Mouse (Mus musculus) thymus, adult 2 months (tissue): ENCODE data around the gene Carns1. TPM values are rescaled to one million over a fixed set of nuclear protein-coding genes. Genes with fewer than 3 reads are reported as not detected.

Experiments
- DNase-seq: peaks from one replicate; pipeline ENCODE4 v3.0.0; 2021
- H3K27ac ChIP-seq: fragments of 200-500 bp; 2 replicates; pipeline ENCODE4 v1.5.1; 2012; ENCODE audit warnings: low read length, control low read depth; ENCODE audit not compliant: control insufficient read depth, insufficient read depth
- H3K27me3 ChIP-seq: fragments of 200-500 bp; 2 replicates; pipeline ENCODE4 v1.6.1; 2012; ENCODE audit warnings: mild to moderate bottlenecking, low read length, moderate library complexity, mixed read lengths; ENCODE audit not compliant: control insufficient read depth, insufficient read depth
- H3K36me3 ChIP-seq: fragments of 200-500 bp; 2 replicates; pipeline ENCODE4 v1.6.1; 2012; ENCODE audit warnings: mild to moderate bottlenecking, low read length, moderate library complexity; ENCODE audit not compliant: control insufficient read depth, insufficient read depth
- H3K4me1 ChIP-seq: fragments of 200-500 bp; replicated peaks from 2 replicates; pipeline ENCODE4 v1.6.1; 2012; ENCODE audit warnings: low read length; ENCODE audit not compliant: control insufficient read depth, insufficient read depth
- H3K4me3 ChIP-seq: fragments of 200-500 bp; 2 replicates; pipeline ENCODE4 v1.5.1; 2012; ENCODE audit warnings: mild to moderate bottlenecking, low read length, control low read depth, moderate library complexity; ENCODE audit not compliant: control insufficient read depth, insufficient read depth
- CTCF ChIP-seq: fragments of 200-500 bp; IDR thresholded peaks from 2 replicates; pipeline ENCODE4 v1.5.1; 2012; ENCODE audit warnings: mild to moderate bottlenecking, control low read depth, low read length, moderate library complexity, borderline replicate concordance; ENCODE audit not compliant: control insufficient read depth, poor library complexity, insufficient read depth; ENCODE audit errors: extremely low read depth
- POLR2A ChIP-seq: fragments of 200-500 bp; IDR thresholded peaks from 2 replicates; pipeline ENCODE4 v1.6.1; 2012; ENCODE audit warnings: mild to moderate bottlenecking, low read length, control low read depth, moderate library complexity; ENCODE audit not compliant: control insufficient read depth, poor library complexity, insufficient read depth; ENCODE audit errors: extremely low read depth
- whole genome bisulfite sequencing: fragments of 180-500 bp; shearing (Covaris S2); methylation state at CpG from one replicate; pipeline ENCODE4 v1.1.7; 2018; 5-methylcytosine and 5-hydroxymethylcytosine counted together
- polyA plus RNA-seq: library from polyadenylated mRNA; depleted of rRNA; stranded (reverse); fragments of >200 nt; gene quantifications from 2 replicates; pipeline ENCODE4 v1.2.3, GENCODE M21; 2012

The Carns1 gene
- polyA plus RNA-seq, 1 experiment: 95.5 TPM

DNA sequence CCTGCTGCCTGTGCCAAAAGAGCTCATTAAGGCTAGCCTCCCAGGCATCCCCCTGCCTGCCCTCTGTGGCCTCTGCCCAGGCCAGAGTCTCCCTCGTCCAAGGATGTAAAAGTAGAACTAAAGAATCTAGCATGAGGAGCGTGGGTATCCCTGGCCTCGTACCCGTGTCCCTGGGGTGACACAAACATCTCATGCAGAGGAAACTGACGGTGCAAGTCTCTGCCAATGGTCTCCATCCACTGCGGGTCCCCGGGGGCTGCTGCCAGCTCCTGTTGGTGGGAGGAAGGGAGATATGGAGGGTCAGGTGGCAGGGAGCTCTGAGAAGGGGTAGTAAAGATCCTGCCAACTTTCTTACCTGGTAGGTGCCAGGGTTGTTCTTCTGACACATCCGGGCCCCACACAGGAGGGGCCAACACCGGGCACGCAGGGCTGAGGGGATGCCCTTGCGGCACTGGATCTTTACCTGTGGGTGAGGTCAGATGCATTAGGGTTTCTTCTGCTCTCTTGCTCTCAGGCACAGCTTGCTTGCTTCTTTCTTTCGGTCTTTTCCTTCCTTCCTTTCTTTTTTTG is 13.9 kb upstream of the Carns1 start:
- 11% methylated on average over 12 of the region's 12 CpGs for WGBS
- Histone ChIP-seq H3K4me1 (peaks cover 66% of the 10 kb centered on the region), H3K4me3 (peak overlapping the region; percentile 96), H3K27ac (peak overlapping the region; percentile 30), H3K36me3 (peaks cover 24% of the 10 kb centered on the region), H3K27me3 (no peaks in the 10 kb centered on the region)
- no peak for DNase-seq
- TF ChIP-seq CTCF: no peak
- 0 out of 2 replicates have a peak, but pooled peaks have one; percentile 19 for TF ChIP-seq POLR2A

DNA sequence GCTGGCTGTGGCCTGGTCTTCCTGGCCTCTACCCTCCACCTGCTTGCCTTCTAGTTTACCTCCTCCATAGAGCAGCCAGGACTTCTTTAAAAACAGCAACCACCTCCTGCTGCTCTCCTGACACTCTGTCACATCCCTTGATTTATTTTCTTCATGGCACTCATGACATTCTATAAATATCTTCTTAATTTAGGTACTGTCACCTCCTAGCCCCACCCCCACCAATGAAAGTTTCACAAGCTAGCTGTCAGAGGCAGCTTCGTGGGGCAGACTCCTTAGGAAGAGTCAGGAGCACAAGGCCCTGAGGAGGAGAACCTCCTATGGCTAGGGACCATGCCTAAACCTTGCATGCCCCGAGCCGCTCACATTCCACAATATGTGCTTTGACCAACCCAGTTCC is 12.0 kb upstream of the Carns1 start:
- H3K27me3 ChIP-seq: no peaks in the 10 kb centered on the region
- peaks cover 63% of the 10 kb centered on the region for H3K4me1 ChIP-seq
- TF ChIP-seq POLR2A (no peak), CTCF (no peak)
- peaks cover 36% of the 10 kb centered on the region for H3K36me3 ChIP-seq
- peak overlapping the region; percentile 98 for H3K27ac ChIP-seq
- DNase-seq: no peak
- 16% methylated on average over 3 of the region's 3 CpGs for WGBS
- H3K4me3 ChIP-seq: peak overlapping the region; percentile 42

DNA sequence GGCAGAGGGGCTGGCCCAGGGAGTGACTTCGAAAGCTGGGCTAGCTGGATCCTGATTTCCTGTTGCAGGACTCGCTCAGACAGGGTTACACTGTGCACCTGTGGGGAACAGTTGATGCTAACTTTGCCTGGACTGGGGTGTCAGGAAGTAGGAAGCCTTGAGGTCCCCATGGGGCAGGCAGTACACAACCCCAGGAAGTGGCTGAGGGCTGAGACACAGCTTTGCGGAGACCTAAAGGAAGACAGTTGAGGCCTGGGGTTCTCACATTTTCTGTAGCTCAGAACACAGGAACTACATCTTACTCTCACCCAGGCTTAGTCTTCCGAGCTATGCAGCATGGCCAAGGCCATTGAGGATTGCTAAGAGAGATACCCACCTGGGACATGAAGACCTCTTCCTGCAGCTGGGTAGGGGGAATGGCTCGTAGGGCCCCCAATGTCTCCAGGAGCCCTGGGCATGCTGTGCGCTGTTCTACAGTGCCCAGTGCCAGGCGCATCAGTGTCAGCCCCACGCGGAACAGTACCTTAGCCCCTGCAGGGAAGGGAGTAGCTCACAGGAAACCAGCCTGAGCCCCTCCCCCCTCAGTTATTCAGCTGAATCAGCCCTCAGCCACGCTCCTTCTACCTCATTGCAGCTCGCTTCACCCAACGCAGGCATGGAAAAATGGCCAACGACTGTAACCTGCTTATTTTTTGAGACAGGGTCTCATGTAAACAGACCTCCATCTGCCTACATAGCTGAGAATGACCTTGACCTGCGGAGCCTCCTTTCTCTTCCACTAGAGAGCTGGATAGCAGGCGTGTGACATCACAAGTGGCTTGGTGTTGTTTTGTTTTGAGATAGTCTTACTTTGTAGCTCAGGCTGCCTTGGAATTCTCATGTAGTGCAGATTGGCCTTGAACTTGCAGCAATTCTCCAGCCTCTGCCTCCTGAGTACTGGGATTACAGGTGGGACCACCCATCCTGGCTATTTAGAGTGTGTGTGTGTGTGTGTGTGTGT is 10.0 kb upstream of the Carns1 start:
- peak; percentile 87 for DNase-seq
- H3K27ac ChIP-seq: peak overlapping the region; percentile 98
- no peaks in the 10 kb centered on the region for H3K27me3 ChIP-seq
- TF ChIP-seq POLR2A (peak; percentile 17; the same call in 1 of the 2 replicates), CTCF (no peak)
- H3K36me3 ChIP-seq: peaks cover 45% of the 10 kb centered on the region
- H3K4me1 ChIP-seq: peaks cover 67% of the 10 kb centered on the region
- H3K4me3 ChIP-seq: peak overlapping the region; percentile 23
- 6% methylated on average over 15 of the region's 15 CpGs for WGBS

DNA sequence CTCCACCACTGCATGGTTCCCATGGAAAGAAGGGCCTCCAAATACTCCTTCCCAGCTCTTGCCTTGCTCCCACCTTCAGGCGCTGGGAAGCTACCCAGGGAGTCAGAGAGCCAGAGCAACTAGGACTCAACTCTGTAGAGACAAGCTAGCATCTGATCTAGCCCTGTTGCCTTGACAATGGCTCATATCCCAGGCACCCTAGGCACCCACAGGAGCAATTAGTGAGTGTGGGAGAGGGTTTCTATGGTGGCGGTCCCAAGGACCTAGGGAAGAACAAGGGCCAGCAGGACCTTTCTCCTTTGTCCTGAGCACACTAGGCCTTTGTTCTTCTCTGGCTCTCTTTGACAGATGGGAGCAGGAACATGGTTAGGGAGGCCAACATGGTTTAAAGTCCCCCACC is 8.4 kb upstream of the Carns1 start:
- TF ChIP-seq POLR2A: no peak
- TF ChIP-seq CTCF: no peak
- DNase-seq: no peak
- Histone ChIP-seq H3K27ac (peak overlapping the region; percentile 98; the same call in 1 of the 2 replicates), H3K4me1 (peaks cover 56% of the 10 kb centered on the region), H3K36me3 (peaks cover 51% of the 10 kb centered on the region), H3K27me3 (no peaks in the 10 kb centered on the region), H3K4me3 (no peak overlapping the region)
- WGBS: 100% methylated on average over 2 of the region's 2 CpGs

DNA sequence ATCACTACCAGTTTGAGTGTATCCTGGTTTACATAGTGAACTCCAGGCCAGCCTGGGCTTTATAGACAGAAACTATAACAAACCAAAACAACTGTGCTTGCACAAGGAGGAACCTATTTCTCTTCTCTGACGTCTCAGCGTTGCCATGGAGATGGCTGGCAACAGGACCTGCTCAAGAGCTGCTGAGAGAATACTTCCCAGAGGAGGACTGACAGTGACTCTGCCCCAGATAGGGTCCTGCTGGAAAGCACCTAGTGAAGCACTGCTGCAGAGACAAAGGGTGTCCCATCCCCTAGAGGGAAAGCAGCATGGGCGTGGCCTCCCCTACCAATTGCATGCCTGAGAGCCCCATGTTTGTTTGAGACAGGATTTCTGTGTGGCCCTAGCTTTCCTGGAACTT is 6.6 kb upstream of the Carns1 start:
- Histone ChIP-seq H3K36me3 (peaks cover 45% of the 10 kb centered on the region), H3K27me3 (no peaks in the 10 kb centered on the region), H3K4me3 (no peak overlapping the region), H3K27ac (no peak overlapping the region), H3K4me1 (peaks cover 39% of the 10 kb centered on the region)
- no peak for DNase-seq
- WGBS: 63% methylated on average over 3 of the region's 3 CpGs
- TF ChIP-seq CTCF: no peak
- TF ChIP-seq POLR2A: no peak

DNA sequence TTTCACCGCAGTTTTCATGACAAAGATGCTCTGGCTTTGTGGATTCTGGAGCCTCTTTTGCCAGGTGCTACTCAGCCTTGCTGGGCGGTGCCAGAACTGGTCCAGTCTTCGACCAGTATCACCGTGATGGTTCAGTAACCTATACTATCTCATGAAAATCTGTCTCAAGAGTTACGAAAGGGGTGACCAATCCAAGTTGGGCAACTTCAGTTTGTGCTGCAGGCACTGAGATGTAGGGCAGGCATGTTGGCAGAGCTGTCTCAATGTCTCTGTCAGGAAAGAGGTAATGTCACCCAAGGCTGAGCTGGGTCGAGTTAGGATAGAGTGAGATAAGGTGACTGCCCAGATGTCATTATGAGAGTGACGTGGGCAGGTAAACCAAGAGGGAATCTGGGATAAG is 5.1 kb upstream of the Carns1 start:
- WGBS: 97% methylated on average over 7 of the region's 7 CpGs
- Histone ChIP-seq H3K27ac (no peak overlapping the region), H3K4me1 (peaks cover 26% of the 10 kb centered on the region), H3K36me3 (peaks cover 42% of the 10 kb centered on the region), H3K4me3 (no peak overlapping the region), H3K27me3 (no peaks in the 10 kb centered on the region)
- no peak for DNase-seq
- TF ChIP-seq CTCF (no peak), POLR2A (no peak)
